Mouse (Mus musculus): ENCODE results near the gene Gsdma2.

GRCm38 (mm10) chr11:98695408-98695807, 48.8 kb downstream of the Gsdma2 start:
- TF ChIP-seq CTCF (conservative IDR thresholded peaks at IDR 0.05; ENCODE audit: low read length) (no peak), POU5F1 (IDR thresholded peaks at IDR 0.05; ENCODE audit: borderline replicate concordance, low read length) (no peak), NANOG (IDR thresholded peaks at IDR 0.05; ENCODE audit: borderline replicate concordance, low read length) (no peak)

All from E14TG2a.4 (cell line).